Mouse (Mus musculus) erythroblast, embryonic 14.5 days (primary cell): ENCODE data around the gene Psapl1. TPM values are rescaled to one million over a fixed set of nuclear protein-coding genes. Genes with fewer than 3 reads are reported as not detected.

ENCODE experiments used
- H3K27me3 ChIP-seq: 2 replicates; pipeline ENCODE4 v1.6.1; 2012; ENCODE audit warnings: inconsistent platforms; ENCODE audit not compliant: control insufficient read depth
- H3K36me3 ChIP-seq: 2 replicates; pipeline ENCODE4 v1.6.1; 2012; ENCODE audit warnings: mild to moderate bottlenecking, inconsistent platforms; ENCODE audit not compliant: control insufficient read depth
- H3K4me1 ChIP-seq: 2 replicates; pipeline ENCODE4 v1.6.1; 2012; ENCODE audit warnings: inconsistent platforms; ENCODE audit not compliant: control insufficient read depth
- H3K4me3 ChIP-seq: replicated peaks from 2 replicates; pipeline ENCODE3; 2012; ENCODE audit warnings: moderate library complexity, mild to moderate bottlenecking, inconsistent platforms
- H3K9me3 ChIP-seq: 2 replicates; pipeline ENCODE4 v1.6.1; 2012; ENCODE audit warnings: low read length, inconsistent platforms, mixed read lengths; ENCODE audit not compliant: control insufficient read depth
- GATA1 ChIP-seq: IDR thresholded peaks from 2 replicates; pipeline ENCODE4 v1.6.1; 2012; ENCODE audit warnings: low read length, inconsistent platforms, mixed read lengths
- TAL1 ChIP-seq: IDR thresholded peaks from 3 replicates; pipeline ENCODE4 v1.6.1; 2012; ENCODE audit warnings: low read length, inconsistent platforms, mixed read lengths
- polyA plus RNA-seq: library from polyadenylated mRNA; stranded (reverse); fragments of >175 nt; gene quantifications from 2 replicates; pipeline ENCODE4 v1.2.3, GENCODE M21; 2012

Psapl1 gene
- not detected in 2 replicates for polyA plus RNA-seq

DNA sequence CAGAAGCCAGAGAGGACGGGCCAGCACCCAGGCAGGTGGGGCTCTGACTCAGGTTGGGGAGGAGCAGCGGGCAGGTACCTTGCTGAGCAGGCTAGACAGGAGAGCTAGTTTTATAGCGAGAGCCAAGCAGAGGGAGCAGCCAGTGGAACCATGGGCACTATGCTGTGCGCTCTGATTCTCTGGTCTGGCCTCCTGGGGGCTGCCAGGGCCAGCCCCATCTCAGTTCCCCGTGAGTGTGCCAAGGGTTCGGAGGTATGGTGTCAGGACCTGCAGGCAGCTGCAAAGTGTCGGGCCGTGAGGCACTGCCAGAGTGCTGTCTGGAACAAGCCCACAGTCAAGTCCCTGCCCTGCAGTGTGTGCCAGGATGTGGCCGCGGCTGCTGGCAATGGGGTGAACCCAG is at the start of gene Psapl1:
Gene Psapl1 (plus strand): TSS at position 106 of the 400 bp plus-strand sequence.
- TF ChIP-seq GATA1 = no peak
- no peak for TF ChIP-seq TAL1
- no peak within 1 kb of the TSS for H3K4me3 ChIP-seq
- no peaks in the 10 kb centered on the region for H3K27me3 ChIP-seq
- H3K36me3 ChIP-seq = no peaks in the 10 kb centered on the region
- no peaks in the 10 kb centered on the region for H3K4me1 ChIP-seq
- no peaks in the 10 kb centered on the region for H3K9me3 ChIP-seq

DNA sequence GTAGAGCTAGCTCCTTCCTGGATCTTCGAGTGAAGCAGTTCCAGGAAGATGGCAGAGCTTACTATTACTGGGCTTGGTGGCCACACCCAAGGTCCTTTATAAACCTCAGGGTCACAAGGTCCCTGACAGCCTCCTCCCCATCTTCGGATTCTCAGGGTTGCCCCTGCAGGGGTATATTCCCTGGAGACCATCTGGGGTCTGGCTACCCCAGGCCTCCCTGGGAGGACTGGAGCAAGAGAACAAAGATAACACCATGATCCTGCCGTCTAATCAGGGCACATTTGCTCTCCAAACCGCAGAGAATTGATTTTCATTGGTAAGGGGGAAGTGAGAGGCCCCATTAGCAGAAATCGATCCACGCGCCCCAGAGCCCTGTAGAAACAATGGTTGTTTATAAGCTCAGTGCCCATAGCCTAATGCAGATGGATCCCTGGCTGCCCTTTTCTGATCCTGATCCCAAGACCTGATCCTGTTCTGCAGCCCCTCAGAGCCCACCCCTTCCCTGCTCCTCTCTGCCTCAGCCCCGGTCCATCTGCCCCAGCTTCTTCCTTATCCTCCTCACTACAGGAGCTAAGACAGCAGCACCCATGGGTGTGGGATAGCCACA is 48.8 kb upstream of the Psapl1 start:
- Histone ChIP-seq H3K4me1 (no peaks in the 10 kb centered on the region), H3K36me3 (no peaks in the 10 kb centered on the region), H3K27me3 (no peaks in the 10 kb centered on the region), H3K4me3 (no peak overlapping the region), H3K9me3 (no peaks in the 10 kb centered on the region)
- no peak for TF ChIP-seq TAL1
- no peak for TF ChIP-seq GATA1

- Histone ChIP-seq H3K9me3 (no peaks in the 10 kb centered on the region), H3K4me1 (no peaks in the 10 kb centered on the region), H3K4me3 (no peak overlapping the region), H3K36me3 (no peaks in the 10 kb centered on the region), H3K27me3 (no peaks in the 10 kb centered on the region)
- TF ChIP-seq GATA1 = no peak
- no peak for TF ChIP-seq TAL1
Observed at GRCm38 (mm10) chr5:36165424-36166302, 38.2 kb upstream of the Psapl1 start.

GRCm38 (mm10) chr5:36166346-36167013 is 37.3 kb upstream of the Psapl1 start:
- no peaks in the 10 kb centered on the region for H3K27me3 ChIP-seq
- TF ChIP-seq GATA1 = no peak
- no peak for TF ChIP-seq TAL1
- H3K4me3 ChIP-seq = no peak overlapping the region
- H3K36me3 ChIP-seq = no peaks in the 10 kb centered on the region
- no peaks in the 10 kb centered on the region for H3K9me3 ChIP-seq
- H3K4me1 ChIP-seq = no peaks in the 10 kb centered on the region

DNA sequence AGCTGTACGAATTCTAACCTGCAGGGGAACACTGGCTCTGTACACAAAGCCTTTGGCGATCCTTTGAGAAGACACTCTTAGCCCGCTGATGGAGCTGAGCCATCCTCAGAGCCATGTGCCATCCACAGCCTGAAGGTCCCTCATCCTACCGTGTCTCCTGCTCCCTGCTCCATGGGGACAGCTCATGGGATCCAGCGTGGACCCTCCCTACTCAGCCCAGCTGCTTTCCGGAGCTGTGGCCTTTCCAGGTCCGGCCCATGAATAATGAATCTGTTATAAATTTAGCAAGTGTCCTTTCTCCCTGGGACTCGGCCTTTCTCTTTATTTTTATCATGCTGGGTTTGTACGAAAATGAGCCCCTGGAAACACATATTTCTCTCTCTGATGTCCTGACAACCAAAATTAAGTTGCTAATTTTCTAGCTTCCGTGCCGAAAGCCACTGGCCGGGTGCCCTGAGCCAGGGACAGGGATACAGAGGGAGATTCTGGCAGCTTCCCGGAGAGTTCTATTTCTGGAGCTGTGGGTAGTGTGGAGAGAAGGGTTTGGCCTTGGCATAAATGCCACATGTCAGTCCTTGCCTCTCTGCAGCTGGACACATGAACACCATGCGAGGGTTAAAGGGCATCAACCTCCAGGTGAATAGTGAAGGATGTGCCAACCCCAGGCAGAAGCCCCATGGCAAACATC is 34.7 kb upstream of the Psapl1 start:
- TF ChIP-seq GATA1 = no peak
- TF ChIP-seq TAL1 = no peak
- Histone ChIP-seq H3K36me3 (no peaks in the 10 kb centered on the region), H3K27me3 (no peaks in the 10 kb centered on the region), H3K4me1 (no peaks in the 10 kb centered on the region), H3K4me3 (no peak overlapping the region), H3K9me3 (no peaks in the 10 kb centered on the region)

- H3K4me3 ChIP-seq = no peak overlapping the region
Observed at GRCm38 (mm10) chr5:36174569-36175115, 29.2 kb upstream of the Psapl1 start.

DNA sequence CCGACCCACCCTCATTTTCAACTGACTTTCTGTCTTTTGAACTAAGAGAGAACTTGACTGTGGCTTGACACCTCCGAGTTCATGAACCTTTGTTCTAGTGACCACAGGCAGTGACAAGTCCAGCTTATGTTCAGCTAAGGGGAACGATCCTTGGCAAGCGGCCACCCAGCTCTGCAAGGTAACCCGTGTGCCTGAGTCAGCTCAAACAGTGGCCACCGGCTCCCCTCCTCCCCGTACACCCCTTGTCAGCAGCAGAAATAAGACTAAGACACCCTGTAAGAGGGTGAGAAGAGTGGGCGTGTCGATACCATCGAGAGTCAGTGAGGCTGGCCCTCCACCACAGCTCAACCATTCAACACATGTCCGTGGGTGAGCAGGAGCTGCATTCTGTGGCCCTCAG is 27.4 kb upstream of the Psapl1 start:
- H3K9me3 ChIP-seq = no peaks in the 10 kb centered on the region
- H3K4me1 ChIP-seq = no peaks in the 10 kb centered on the region
- no peaks in the 10 kb centered on the region for H3K36me3 ChIP-seq
- no peaks in the 10 kb centered on the region for H3K27me3 ChIP-seq
- no peak for TF ChIP-seq GATA1
- TF ChIP-seq TAL1 = no peak
- no peak overlapping the region for H3K4me3 ChIP-seq

More at GRCm38 (mm10) chr5:36174569-36175115, 29.2 kb upstream of the Psapl1 start:
- Histone ChIP-seq H3K36me3 (no peaks in the 10 kb centered on the region), H3K27me3 (no peaks in the 10 kb centered on the region), H3K4me1 (no peaks in the 10 kb centered on the region), H3K9me3 (no peaks in the 10 kb centered on the region)
- TF ChIP-seq GATA1 (no peak), TAL1 (no peak)

- Histone ChIP-seq H3K4me3 (no peak overlapping the region), H3K36me3 (no peaks in the 10 kb centered on the region), H3K27me3 (no peaks in the 10 kb centered on the region), H3K9me3 (no peaks in the 10 kb centered on the region), H3K4me1 (no peaks in the 10 kb centered on the region)
- TF ChIP-seq TAL1 (no peak), GATA1 (no peak)
Observed at GRCm38 (mm10) chr5:36176873-36177272, 26.9 kb upstream of the Psapl1 start.

DNA sequence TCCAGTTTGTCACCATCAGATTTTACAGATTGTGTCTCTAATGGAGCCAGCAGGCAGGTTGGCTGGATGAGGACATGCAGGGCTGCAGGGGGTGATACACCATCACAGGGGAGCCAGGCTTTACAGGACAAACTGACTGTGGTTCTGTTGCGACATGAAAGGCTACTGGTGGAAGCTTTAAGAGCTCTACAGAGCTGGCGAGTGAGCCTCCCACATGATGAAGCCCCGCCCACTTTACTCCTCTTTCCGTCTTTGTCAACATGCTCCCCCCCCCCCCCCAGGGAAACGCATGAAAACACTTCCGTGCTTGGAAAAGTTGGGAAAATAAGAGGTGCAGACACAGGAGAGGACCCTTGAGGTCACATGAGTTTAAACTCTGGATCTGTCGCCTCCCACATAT is 25.6 kb upstream of the Psapl1 start:
- H3K4me1 ChIP-seq = no peaks in the 10 kb centered on the region
- H3K36me3 ChIP-seq = no peaks in the 10 kb centered on the region
- TF ChIP-seq GATA1 (no peak), TAL1 (no peak)
- H3K27me3 ChIP-seq = no peaks in the 10 kb centered on the region
- no peaks in the 10 kb centered on the region for H3K9me3 ChIP-seq
- no peak overlapping the region for H3K4me3 ChIP-seq
